Mouse (Mus musculus): ENCODE measurements around the gene Fkrp. TPM values are rescaled to one million over a fixed set of nuclear protein-coding genes. Genes with fewer than 3 reads are reported as not detected.

Gene Fkrp
- total RNA-seq, 2 experiments from 2014 or later: 41.8 to 44.7 TPM

GRCm38 (mm10) chr7:16830449-16830848 is 13.9 kb upstream of the Fkrp start:
- DNase-seq: no peak

GRCm38 (mm10) chr7:16827274-16827673 is 10.7 kb upstream of the Fkrp start:
- DNase-seq: no peak

- DNase-seq: no peak
Observed at GRCm38 (mm10) chr7:16826571-16826970, 10.0 kb upstream of the Fkrp start.

GRCm38 (mm10) chr7:16825785-16826184 is 9.3 kb upstream of the Fkrp start:
- DNase-seq: no peak

GRCm38 (mm10) chr7:16823734-16824133 is 7.2 kb upstream of the Fkrp start:
- DNase-seq: no peak

- peak; percentile 76 to 78 for DNase-seq
Observed at GRCm38 (mm10) chr7:16821669-16822101, 5.2 kb upstream of the Fkrp start.

- DNase-seq: no peak
Observed at GRCm38 (mm10) chr7:16821091-16821490, 4.6 kb upstream of the Fkrp start.

- no peak for DNase-seq
Observed at GRCm38 (mm10) chr7:16820271-16820763, 3.8 kb upstream of the Fkrp start.

- no peak for DNase-seq
Observed at GRCm38 (mm10) chr7:16819794-16820193, 3.3 kb upstream of the Fkrp start.

- no peak for DNase-seq
Observed at GRCm38 (mm10) chr7:16817693-16818092, 1.2 kb upstream of the Fkrp start.

GRCm38 (mm10) chr7:16816078-16816474 is 456 bp downstream of the Fkrp start:
- peak; percentile 75 to 77 for DNase-seq

- DNase-seq: no peak
Observed at GRCm38 (mm10) chr7:16815351-16815941, 1.1 kb downstream of the Fkrp start, which contains the start of gene Strn4. Gene Strn4 (plus strand): TSS chr7:16815889.

- no peak for DNase-seq
Observed at GRCm38 (mm10) chr7:16812505-16812904, 4.0 kb downstream of the Fkrp start.

GRCm38 (mm10) chr7:16811649-16812070 is 4.9 kb downstream of the Fkrp start:
- DNase-seq: no peak

- DNase-seq: no peak
Observed at GRCm38 (mm10) chr7:16810920-16811648, 5.4 kb downstream of the Fkrp start.

GRCm38 (mm10) chr7:16810399-16810919 is 6.1 kb downstream of the Fkrp start:
- no peak for DNase-seq

- DNase-seq: peak; percentile 73
Observed at GRCm38 (mm10) chr7:16809739-16810138, 6.8 kb downstream of the Fkrp start.

- no peak for DNase-seq
Observed at GRCm38 (mm10) chr7:16808647-16809046, 7.9 kb downstream of the Fkrp start.

GRCm38 (mm10) chr7:16807936-16808335 is 8.6 kb downstream of the Fkrp start:
- no peak for DNase-seq

- DNase-seq: no peak
Observed at GRCm38 (mm10) chr7:16804409-16805028, 12.0 kb downstream of the Fkrp start.

- no peak for DNase-seq
Observed at GRCm38 (mm10) chr7:16794886-16795285, 21.6 kb downstream of the Fkrp start.

GRCm38 (mm10) chr7:16793010-16793725 is 23.4 kb downstream of the Fkrp start:
- DNase-seq: no peak

Data from layer of hippocampus, postnatal 36 days (tissue).